Mouse (Mus musculus) brain, adult 2 months (tissue): ENCODE measurements around the gene Kcnc3.
A peak's percentile ranks its signal among the peaks of the same experiment; 100 is the strongest.

ENCODE experiments used
- DNase-seq: peaks from one replicate; pipeline ENCODE4 v3.0.0; 2011; ENCODE audit warnings: low read depth, low spot score

The Kcnc3 gene

GRCm38 (mm10) chr7:44570989-44571388 lies 19.5 kb upstream of the Kcnc3 start:
- no peak for DNase-seq

- no peak for DNase-seq
Measured at GRCm38 (mm10) chr7:44571811-44572210, 18.7 kb upstream of the Kcnc3 start.

DNA sequence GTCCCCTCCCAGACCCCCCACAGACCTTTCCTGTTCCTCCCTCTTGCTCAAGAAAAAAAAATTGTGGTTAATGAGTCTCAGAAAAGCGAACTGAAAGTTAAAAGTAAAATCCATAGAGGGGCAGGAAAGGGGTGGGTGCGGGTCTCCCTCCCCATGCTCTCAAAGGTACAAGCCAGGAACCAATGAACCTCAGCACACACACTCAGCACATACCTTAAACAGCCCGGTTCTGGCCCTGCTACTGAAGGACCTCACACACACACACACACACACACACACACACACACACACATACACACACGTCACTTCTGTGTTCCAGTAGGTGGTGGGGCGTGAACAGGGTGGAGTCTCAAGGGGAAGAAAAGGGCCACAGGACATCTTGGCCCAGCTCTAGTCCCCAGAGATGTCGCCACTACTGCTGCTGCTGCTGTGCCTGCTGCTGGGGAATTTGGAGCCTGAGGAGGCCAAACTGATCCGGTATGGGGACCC lies 18.2 kb upstream of the Kcnc3 start, which contains the start of gene Napsa:
Gene Napsa, plus strand, starts transcription at position 168 of the 489 bp plus-strand sequence.
- no peak for DNase-seq

DNA sequence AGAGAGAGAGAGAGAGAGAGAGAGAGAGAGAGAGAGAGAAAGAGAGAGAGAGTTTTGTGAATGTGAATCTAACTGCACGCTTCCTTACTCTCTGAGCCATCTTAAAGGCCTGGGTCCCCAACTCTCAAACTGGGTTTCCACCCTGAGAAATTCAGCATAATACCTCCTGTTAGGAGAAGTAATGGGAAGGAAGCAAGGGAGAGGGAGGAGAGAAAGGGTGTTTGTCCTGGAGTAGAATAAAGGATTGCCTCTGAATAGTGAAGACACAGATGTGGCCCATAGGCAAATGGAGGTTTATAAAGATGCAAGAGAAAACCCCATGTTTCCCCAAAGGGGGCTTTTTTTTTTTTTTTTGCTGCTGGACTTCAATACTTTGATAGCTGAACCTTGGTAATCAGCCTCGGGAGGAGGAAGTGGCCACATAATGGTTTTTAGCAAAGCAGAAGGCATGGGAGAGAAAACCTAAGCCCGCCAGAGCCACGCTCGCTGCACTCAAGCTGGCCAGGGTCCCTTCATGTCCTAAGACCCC lies 17.4 kb upstream of the Kcnc3 start:
- DNase-seq: no peak

- DNase-seq: no peak
Measured at GRCm38 (mm10) chr7:44576333-44576844, 14.1 kb upstream of the Kcnc3 start.

- no peak for DNase-seq
Measured at GRCm38 (mm10) chr7:44581637-44582036, 8.8 kb upstream of the Kcnc3 start.

- DNase-seq: no peak
Measured at GRCm38 (mm10) chr7:44582709-44583108, 7.8 kb upstream of the Kcnc3 start.

- DNase-seq: no peak
Measured at GRCm38 (mm10) chr7:44583146-44583545, 7.3 kb upstream of the Kcnc3 start.

- no peak for DNase-seq
Measured at GRCm38 (mm10) chr7:44584265-44584804, 6.1 kb upstream of the Kcnc3 start.

DNA sequence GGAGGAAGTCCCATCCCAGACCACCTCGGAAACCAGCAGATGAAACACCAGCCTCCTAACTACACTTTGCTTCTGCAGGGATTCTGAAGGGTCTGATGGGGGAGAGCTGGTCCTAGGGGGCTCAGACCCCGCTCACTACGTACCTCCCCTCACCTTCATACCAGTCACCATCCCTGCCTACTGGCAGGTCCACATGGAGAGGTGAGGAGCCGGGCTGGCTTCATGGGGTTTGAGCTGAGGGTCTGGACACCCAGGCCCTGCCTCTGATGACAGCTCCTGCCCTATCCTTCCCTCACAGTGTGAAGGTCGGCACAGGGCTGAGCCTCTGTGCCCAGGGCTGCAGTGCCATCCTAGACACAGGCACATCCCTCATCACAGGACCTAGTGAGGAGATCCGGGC lies 5.5 kb upstream of the Kcnc3 start:
- DNase-seq: no peak

DNA sequence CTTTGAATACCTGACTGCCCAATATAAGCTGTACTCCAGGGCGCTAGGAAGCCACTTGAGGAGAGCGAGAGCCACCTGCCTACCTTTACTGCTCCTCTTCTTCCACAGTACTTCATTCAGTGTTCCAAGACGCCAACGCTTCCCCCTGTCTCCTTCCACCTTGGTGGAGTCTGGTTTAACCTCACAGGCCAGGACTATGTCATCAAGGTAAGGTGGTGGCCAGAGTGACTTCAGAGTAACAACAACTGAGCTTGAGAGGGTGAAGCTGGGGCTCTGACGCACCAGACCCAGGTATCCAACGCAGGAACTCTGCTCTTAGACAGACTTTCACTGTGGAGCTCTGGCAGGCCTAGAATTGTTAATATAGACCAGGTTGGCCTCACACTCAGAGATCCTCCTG lies 4.9 kb upstream of the Kcnc3 start:
- DNase-seq: no peak

DNA sequence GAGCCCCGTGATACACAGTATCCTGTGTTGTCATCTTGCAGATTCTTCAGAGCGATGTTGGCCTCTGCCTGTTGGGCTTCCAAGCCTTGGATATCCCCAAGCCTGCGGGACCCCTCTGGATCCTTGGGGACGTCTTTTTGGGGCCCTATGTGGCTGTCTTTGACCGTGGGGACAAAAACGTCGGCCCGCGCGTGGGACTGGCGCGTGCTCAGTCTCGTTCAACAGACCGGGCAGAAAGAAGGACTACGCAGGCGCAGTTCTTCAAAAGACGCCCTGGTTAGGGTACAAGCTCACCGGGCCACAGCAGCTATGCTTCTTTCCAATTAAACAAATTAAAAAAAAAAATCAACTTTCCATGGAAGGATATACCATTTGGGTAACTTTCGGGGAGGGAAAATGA lies 3.9 kb upstream of the Kcnc3 start:
- peak; percentile 94 for DNase-seq

- peak; percentile 97 for DNase-seq
Measured at GRCm38 (mm10) chr7:44586930-44587329, 3.5 kb upstream of the Kcnc3 start.

GRCm38 (mm10) chr7:44587676-44588075 lies 2.8 kb upstream of the Kcnc3 start:
- no peak for DNase-seq

GRCm38 (mm10) chr7:44588338-44588737 lies 2.1 kb upstream of the Kcnc3 start:
- DNase-seq: no peak

- peak; percentile 97 for DNase-seq
Measured at GRCm38 (mm10) chr7:44589149-44589548, 1.3 kb upstream of the Kcnc3 start.

DNA sequence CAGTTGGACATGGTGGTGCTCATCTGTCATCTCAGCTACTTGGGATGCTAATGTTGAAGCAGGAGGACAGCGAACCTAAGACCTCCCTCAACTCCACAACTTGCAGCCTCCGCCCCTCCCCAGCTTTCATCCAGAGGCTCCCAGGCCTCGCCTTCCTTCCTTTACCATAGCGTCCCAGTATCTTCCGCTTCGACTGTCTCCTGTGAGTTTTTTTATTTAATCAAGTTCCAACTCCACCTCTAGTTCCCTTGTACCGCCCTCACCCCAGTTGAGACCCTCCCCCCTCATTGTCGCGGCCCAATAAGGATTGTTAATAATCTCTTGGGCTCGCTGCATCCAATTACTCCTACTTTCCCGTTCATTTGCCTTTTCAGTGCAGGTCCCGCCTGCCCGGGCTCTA lies 518 bp upstream of the Kcnc3 start:
- no peak for DNase-seq

- no peak for DNase-seq
Measured at GRCm38 (mm10) chr7:44591348-44592116, 1.1 kb downstream of the Kcnc3 start.

DNA sequence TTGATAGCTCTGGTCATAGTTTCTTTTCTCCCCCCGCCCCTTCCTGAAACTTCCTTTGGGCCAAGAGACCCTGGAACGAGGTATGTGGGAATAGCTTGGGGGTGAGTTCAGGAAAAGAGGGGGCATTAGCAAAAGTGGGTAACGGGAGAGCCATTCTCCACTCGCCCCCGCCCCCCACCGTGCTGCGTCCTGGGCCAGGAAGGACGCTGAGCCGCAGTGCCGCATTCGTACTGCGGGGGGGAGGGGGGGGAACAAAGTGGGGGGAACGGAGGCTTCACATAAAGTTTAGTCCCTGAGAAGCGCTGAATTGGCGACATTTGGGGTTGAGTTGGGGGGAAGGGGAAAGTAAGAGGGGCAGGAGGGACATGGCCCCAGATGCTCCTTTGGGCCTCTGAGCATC lies 2.6 kb downstream of the Kcnc3 start:
- no peak for DNase-seq

- DNase-seq: peak; percentile 98
Measured at GRCm38 (mm10) chr7:44593775-44594174, 3.3 kb downstream of the Kcnc3 start.

GRCm38 (mm10) chr7:44594291-44594690 lies 3.8 kb downstream of the Kcnc3 start:
- DNase-seq: peak; percentile 93

DNA sequence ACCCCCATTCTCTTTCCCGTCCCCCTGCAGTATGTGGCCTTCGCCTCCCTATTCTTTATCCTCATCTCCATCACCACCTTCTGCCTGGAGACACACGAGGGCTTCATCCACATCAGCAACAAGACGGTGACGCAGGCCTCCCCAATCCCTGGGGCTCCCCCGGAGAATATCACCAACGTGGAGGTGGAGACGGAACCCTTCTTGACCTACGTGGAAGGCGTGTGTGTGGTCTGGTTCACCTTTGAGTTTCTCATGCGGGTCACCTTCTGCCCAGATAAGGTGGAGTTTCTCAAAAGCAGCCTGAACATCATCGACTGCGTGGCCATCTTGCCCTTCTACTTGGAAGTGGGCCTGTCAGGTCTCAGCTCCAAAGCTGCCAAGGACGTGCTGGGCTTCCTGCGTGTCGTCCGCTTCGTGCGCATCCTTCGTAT lies 4.7 kb downstream of the Kcnc3 start:
- no peak for DNase-seq

DNA sequence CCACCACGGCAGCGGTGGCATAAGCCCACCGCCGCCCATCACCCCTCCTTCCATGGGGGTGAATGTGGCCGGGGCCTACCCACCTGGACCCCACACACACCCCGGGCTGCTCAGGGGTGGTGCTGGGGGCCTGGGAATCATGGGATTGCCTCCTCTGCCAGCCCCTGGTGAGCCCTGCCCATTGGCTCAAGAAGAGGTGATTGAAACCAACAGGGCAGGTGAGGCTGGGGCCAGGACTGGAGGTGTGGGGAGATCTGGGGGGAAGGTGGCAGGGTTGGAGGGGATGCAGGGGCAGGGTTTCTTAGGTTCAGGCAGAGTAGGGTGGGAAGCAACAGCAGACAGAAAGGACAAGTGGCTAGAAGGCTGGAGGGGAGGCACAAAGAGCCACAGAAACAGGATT lies 5.6 kb downstream of the Kcnc3 start:
- no peak for DNase-seq
